Mouse (Mus musculus) erythroblast, embryonic 14.5 days (primary cell): ENCODE results near the gene Pkn1. TPM values are rescaled to one million over a fixed set of nuclear protein-coding genes. Genes with fewer than 3 reads are reported as not detected.

Source experiments
- H3K27me3 ChIP-seq: 2 replicates; pipeline ENCODE4 v1.6.1; 2012; ENCODE audit warnings: inconsistent platforms; ENCODE audit not compliant: control insufficient read depth
- H3K36me3 ChIP-seq: 2 replicates; pipeline ENCODE4 v1.6.1; 2012; ENCODE audit warnings: mild to moderate bottlenecking, inconsistent platforms; ENCODE audit not compliant: control insufficient read depth
- H3K4me1 ChIP-seq: 2 replicates; pipeline ENCODE4 v1.6.1; 2012; ENCODE audit warnings: inconsistent platforms; ENCODE audit not compliant: control insufficient read depth
- H3K4me3 ChIP-seq: replicated peaks from 2 replicates; pipeline ENCODE3; 2012; ENCODE audit warnings: moderate library complexity, mild to moderate bottlenecking, inconsistent platforms
- H3K9me3 ChIP-seq: 2 replicates; pipeline ENCODE4 v1.6.1; 2012; ENCODE audit warnings: low read length, inconsistent platforms, mixed read lengths; ENCODE audit not compliant: control insufficient read depth
- GATA1 ChIP-seq: IDR thresholded peaks from 2 replicates; pipeline ENCODE4 v1.6.1; 2012; ENCODE audit warnings: low read length, inconsistent platforms, mixed read lengths
- TAL1 ChIP-seq: IDR thresholded peaks from 3 replicates; pipeline ENCODE4 v1.6.1; 2012; ENCODE audit warnings: low read length, inconsistent platforms, mixed read lengths
- polyA plus RNA-seq: library from polyadenylated mRNA; stranded (reverse); fragments of >175 nt; gene quantifications from 2 replicates; pipeline ENCODE4 v1.2.3, GENCODE M21; 2012

The Pkn1 gene
- polyA plus RNA-seq, 1 experiment: 1.2 TPM

GRCm38 (mm10) chr8:83715031-83715690 lies 16.2 kb upstream of the Pkn1 start, which contains the start of gene Ddx39:
Gene Ddx39, plus strand, starts transcription at chr8:83715177.
- TF ChIP-seq GATA1 (no peak), TAL1 (no peak)

GRCm38 (mm10) chr8:83714676-83715030 lies 15.7 kb upstream of the Pkn1 start:
- no peak for TF ChIP-seq GATA1
- TF ChIP-seq TAL1: no peak
- H3K36me3 ChIP-seq: peaks cover 26% of the 10 kb centered on the region
- peaks cover 39% of the 10 kb centered on the region for H3K4me1 ChIP-seq
- H3K9me3 ChIP-seq: no peaks in the 10 kb centered on the region
- no peaks in the 10 kb centered on the region; the same call in 1 of the 2 replicates for H3K27me3 ChIP-seq
- H3K4me3 ChIP-seq: peak overlapping the region; percentile 89

More at GRCm38 (mm10) chr8:83715031-83715690, 16.2 kb upstream of the Pkn1 start, which contains the start of gene Ddx39:
- peaks cover 31% of the 10 kb centered on the region for H3K36me3 ChIP-seq
- no peaks in the 10 kb centered on the region; the same call in 1 of the 2 replicates for H3K27me3 ChIP-seq
- H3K4me1 ChIP-seq: peaks cover 39% of the 10 kb centered on the region
- H3K9me3 ChIP-seq: no peaks in the 10 kb centered on the region
- H3K4me3 ChIP-seq: peak within 1 kb of the TSS; percentile 89

GRCm38 (mm10) chr8:83707554-83707953 lies 8.6 kb upstream of the Pkn1 start:
- TF ChIP-seq TAL1 (no peak), GATA1 (no peak)
- Histone ChIP-seq H3K9me3 (no peaks in the 10 kb centered on the region), H3K36me3 (no peaks in the 10 kb centered on the region), H3K27me3 (no peaks in the 10 kb centered on the region; the same call in 1 of the 2 replicates), H3K4me3 (no peak overlapping the region), H3K4me1 (no peaks in the 10 kb centered on the region; the same call in 1 of the 2 replicates)

- Histone ChIP-seq H3K4me1 (no peaks in the 10 kb centered on the region; the same call in 1 of the 2 replicates), H3K4me3 (no peak overlapping the region), H3K9me3 (no peaks in the 10 kb centered on the region), H3K27me3 (no peaks in the 10 kb centered on the region), H3K36me3 (no peaks in the 10 kb centered on the region)
- TF ChIP-seq GATA1: no peak
- TF ChIP-seq TAL1: no peak
Measured at GRCm38 (mm10) chr8:83706411-83706810, 7.4 kb upstream of the Pkn1 start.

- TF ChIP-seq TAL1 (no peak), GATA1 (no peak)
- Histone ChIP-seq H3K9me3 (no peaks in the 10 kb centered on the region; the same call in 1 of the 2 replicates), H3K27me3 (no peaks in the 10 kb centered on the region)
Measured at GRCm38 (mm10) chr8:83703426-83703825, 4.4 kb upstream of the Pkn1 start.

GRCm38 (mm10) chr8:83700423-83701085 lies 1.6 kb upstream of the Pkn1 start:
- no peaks in the 10 kb centered on the region for H3K27me3 ChIP-seq
- no peak overlapping the region for H3K4me3 ChIP-seq
- no peaks in the 10 kb centered on the region for H3K36me3 ChIP-seq
- peaks cover 32% of the 10 kb centered on the region for H3K4me1 ChIP-seq
- H3K9me3 ChIP-seq: no peaks in the 10 kb centered on the region; the same call in 1 of the 2 replicates
- TF ChIP-seq GATA1 (no peak), TAL1 (no peak)

More at GRCm38 (mm10) chr8:83703426-83703825, 4.4 kb upstream of the Pkn1 start:
- no peak overlapping the region for H3K4me3 ChIP-seq
- peaks cover 12% of the 10 kb centered on the region for H3K4me1 ChIP-seq
- H3K36me3 ChIP-seq: no peaks in the 10 kb centered on the region

GRCm38 (mm10) chr8:83699566-83699965 lies 587 bp upstream of the Pkn1 start:
- TF ChIP-seq GATA1 (no peak), TAL1 (no peak)
- Histone ChIP-seq H3K4me3 (peak overlapping the region; percentile 83), H3K36me3 (no peaks in the 10 kb centered on the region), H3K27me3 (no peaks in the 10 kb centered on the region), H3K9me3 (no peaks in the 10 kb centered on the region; the same call in 1 of the 2 replicates), H3K4me1 (peaks cover 42% of the 10 kb centered on the region)

GRCm38 (mm10) chr8:83698291-83698660 lies 703 bp downstream of the Pkn1 start:
- H3K4me1 ChIP-seq: peaks cover 52% of the 10 kb centered on the region

More at GRCm38 (mm10) chr8:83698291-83698660, 703 bp downstream of the Pkn1 start:
- H3K9me3 ChIP-seq: no peaks in the 10 kb centered on the region; the same call in 1 of the 2 replicates
- H3K4me3 ChIP-seq: peak overlapping the region; percentile 83
- no peaks in the 10 kb centered on the region for H3K27me3 ChIP-seq
- no peaks in the 10 kb centered on the region for H3K36me3 ChIP-seq
- TF ChIP-seq GATA1: no peak
